12 mouse cellular contexts compared by ENCODE assay signal in the genomic region with DNA sequence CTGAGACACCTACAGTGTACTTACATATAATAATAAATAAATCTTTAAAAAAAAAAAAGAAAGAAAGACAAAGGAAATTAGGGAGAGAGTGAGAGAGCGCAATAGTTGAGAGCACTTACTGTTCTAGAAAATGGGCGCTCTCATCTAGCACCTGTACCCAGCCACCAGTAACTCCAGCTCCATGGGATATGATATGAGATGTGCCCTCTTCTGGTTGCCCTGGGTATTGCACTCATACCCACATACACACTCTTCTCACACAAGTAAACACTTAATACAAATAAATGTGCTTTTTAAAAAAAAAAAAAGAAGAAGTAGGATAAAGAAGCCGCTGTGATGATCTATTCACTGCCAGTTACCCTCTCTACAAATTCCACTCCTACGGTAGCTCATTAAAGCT. TPM values are rescaled to one million over a fixed set of nuclear protein-coding genes. Genes with fewer than 3 reads are reported as not detected.
DNase-seq lines count a peak whose midpoint lies in the region; ATAC-seq and TF ChIP-seq lines count a peak whose summit lies in the region.
"Had no signal": no experiment of that assay in that cellular context is flagged by ENCODE, and none has a peak within 500 bp of the region (broad histone marks: within the 10 kb centered on the region; RNA-seq: fewer than 3 reads in every experiment).

No protein-coding gene starts in this region.

- H3K4me2 ChIP-seq in heart, postnatal 0 days (ENCODE audit: low read depth, low read length) = no peak overlapping the region
- no peak overlapping the region for H3K4me2 ChIP-seq in heart, embryonic 11.5 days
- H3K4me2 ChIP-seq in midbrain, postnatal 0 days (ENCODE audit: low read depth, low read length, poor library complexity, severe bottlenecking) = no peak overlapping the region
- H3K4me2 ChIP-seq in midbrain, embryonic 11.5 days = no peak overlapping the region

- WGBS in heart, postnatal 0 days = 93% methylated on average over 4 of the region's 4 CpGs
- WGBS in heart, embryonic 11.5 days (ENCODE audit: insufficient replicate concordance) = 88% methylated on average over 4 of the region's 4 CpGs
- over 99% methylated on average over 4 of the region's 4 CpGs for WGBS in midbrain, postnatal 0 days
- 95% methylated on average over 4 of the region's 4 CpGs for WGBS in midbrain, embryonic 11.5 days
- 87% methylated on average over 4 of the region's 4 CpGs for WGBS in bone marrow, adult 2 months
- 92% methylated on average over 4 of the region's 4 CpGs for WGBS in limb, embryonic 10.5 days

- H3K4me3 ChIP-seq in heart, postnatal 0 days (ENCODE audit: low read depth, low read length) = no peak overlapping the region
- H3K4me3 ChIP-seq in heart, embryonic 11.5 days (ENCODE audit: low read depth, low read length) = no peak overlapping the region
- no peak overlapping the region for H3K4me3 ChIP-seq in midbrain, postnatal 0 days (ENCODE audit: low read depth, low read length)
- no peak overlapping the region for H3K4me3 ChIP-seq in midbrain, embryonic 11.5 days (ENCODE audit: low read depth, low read length)
- no peak overlapping the region for H3K4me3 ChIP-seq in bone marrow, adult 2 months (replicated peaks; ENCODE audit: control insufficient read depth, low read depth, low read length)
- H3K4me3 ChIP-seq in limb, embryonic 10.5 days = no peak overlapping the region
- H3K4me3 ChIP-seq: erythroblast, embryonic 14.5 days had no signal

- no peaks in the 10 kb centered on the region for H3K9me3 ChIP-seq in heart, postnatal 0 days (replicated peaks; ENCODE audit: control insufficient read depth, low read length)
- no peaks in the 10 kb centered on the region for H3K9me3 ChIP-seq in heart, embryonic 11.5 days (replicated peaks; ENCODE audit: control insufficient read depth, low read length)
- H3K9me3 ChIP-seq in midbrain, postnatal 0 days (ENCODE audit: low read length) = no peaks in the 10 kb centered on the region
- H3K9me3 ChIP-seq in midbrain, embryonic 11.5 days (ENCODE audit: control insufficient read depth, low read length) = no peaks in the 10 kb centered on the region
- no peaks in the 10 kb centered on the region for H3K9me3 ChIP-seq in limb, embryonic 10.5 days (replicated peaks)

- no peak overlapping the region for H3K27ac ChIP-seq in heart, postnatal 0 days (ENCODE audit: low read depth)
- H3K27ac ChIP-seq in heart, embryonic 11.5 days (ENCODE audit: low read depth, low read length) = no peak overlapping the region
- no peak overlapping the region for H3K27ac ChIP-seq in midbrain, postnatal 0 days (ENCODE audit: low read depth, low read length)
- no peak overlapping the region for H3K27ac ChIP-seq in midbrain, embryonic 11.5 days (ENCODE audit: low read depth, low read length)
- no peak overlapping the region for H3K27ac ChIP-seq in bone marrow, adult 2 months (ENCODE audit: control insufficient read depth, insufficient read depth, low read depth, low read length, poor library complexity)
- no peak overlapping the region for H3K27ac ChIP-seq in limb, embryonic 10.5 days

- TF ChIP-seq CTCF in heart, postnatal 0 days (IDR thresholded peaks at IDR 0.05; ENCODE audit: low read depth) = peak; percentile 14; the same call in 1 of the 2 replicates
- TF ChIP-seq CTCF in midbrain, postnatal 0 days (IDR thresholded peaks at IDR 0.05) = peak; percentile 36; the same call in 1 of the 2 replicates
- TF ChIP-seq CTCF in bone marrow, adult 2 months (IDR thresholded peaks at IDR 0.05; ENCODE audit: control insufficient read depth, insufficient read depth, low read length) = peak; percentile 18; the same call in 1 of the 2 replicates

- ATAC-seq in heart, postnatal 0 days (ENCODE audit: insufficient read depth, low read depth) = no peak
- ATAC-seq in heart, embryonic 11.5 days (replicated peaks; ENCODE audit: insufficient number of reproducible peaks, low FRiP score, low TSS enrichment) = no peak
- no peak for ATAC-seq in midbrain, postnatal 0 days (ENCODE audit: low FRiP score)
- ATAC-seq in midbrain, embryonic 11.5 days (ENCODE audit: low FRiP score) = no peak

- DNase-seq in heart, postnatal 0 days (ENCODE audit: low spot score) = no peak
- DNase-seq in midbrain, postnatal 0 days (ENCODE audit: low spot score) = no peak
- no peak for DNase-seq in midbrain, embryonic 11.5 days (ENCODE audit: low spot score, missing footprints)
- no peak for DNase-seq in limb, embryonic 10.5 days (ENCODE audit: low spot score)
- DNase-seq in layer of hippocampus, adult 9-10 months (ENCODE audit: low spot score) = no peak
- no peak for DNase-seq in layer of hippocampus, adult 18-20 months (ENCODE audit: low spot score in 2 of 2)
- DNase-seq: gastrocnemius, postnatal 10 days; heart, postnatal 10 days; lung, postnatal 10 days had no signal

- no peaks in the 10 kb centered on the region for H3K27me3 ChIP-seq in heart, postnatal 0 days (ENCODE audit: control insufficient read depth, insufficient read depth, low read length)
- no peaks in the 10 kb centered on the region for H3K27me3 ChIP-seq in heart, embryonic 11.5 days (ENCODE audit: control insufficient read depth, insufficient read depth, low read length)
- no peaks in the 10 kb centered on the region for H3K27me3 ChIP-seq in midbrain, postnatal 0 days (ENCODE audit: insufficient read depth, low read length)
- no peaks in the 10 kb centered on the region for H3K27me3 ChIP-seq in midbrain, embryonic 11.5 days (ENCODE audit: control insufficient read depth, insufficient read depth, low read length)
- H3K27me3 ChIP-seq in limb, embryonic 10.5 days (ENCODE audit: low read depth, poor library complexity, severe bottlenecking) = no peaks in the 10 kb centered on the region

- no peak overlapping the region for H3K9ac ChIP-seq in heart, postnatal 0 days (replicated peaks; ENCODE audit: low read depth, low read length)
- no peak overlapping the region for H3K9ac ChIP-seq in heart, embryonic 11.5 days (ENCODE audit: low read depth, low read length)
- no peak overlapping the region for H3K9ac ChIP-seq in midbrain, postnatal 0 days (replicated peaks; ENCODE audit: low read length, poor library complexity, severe bottlenecking)
- no peak overlapping the region for H3K9ac ChIP-seq in midbrain, embryonic 11.5 days (ENCODE audit: low read length)

- no peak for TF ChIP-seq EP300 in heart, postnatal 0 days (IDR thresholded peaks at IDR 0.05; ENCODE audit: low read depth)

- no peak for TF ChIP-seq POLR2A in bone marrow, adult 2 months (IDR thresholded peaks at IDR 0.05; ENCODE audit: borderline replicate concordance, control insufficient read depth, low read depth, low read length)

- no peaks in the 10 kb centered on the region for H3K36me3 ChIP-seq in heart, postnatal 0 days (replicated peaks; ENCODE audit: control insufficient read depth, insufficient read depth, low read length)
- no peaks in the 10 kb centered on the region for H3K36me3 ChIP-seq in heart, embryonic 11.5 days (ENCODE audit: control insufficient read depth, insufficient read depth, low read length)
- H3K36me3 ChIP-seq in midbrain, postnatal 0 days (ENCODE audit: insufficient read depth, low read length) = no peaks in the 10 kb centered on the region
- H3K36me3 ChIP-seq in midbrain, embryonic 11.5 days (ENCODE audit: control insufficient read depth, insufficient read depth, low read length) = no peaks in the 10 kb centered on the region
- H3K36me3 ChIP-seq in limb, embryonic 10.5 days = no peaks in the 10 kb centered on the region

- H3K4me1 ChIP-seq in heart, postnatal 0 days (ENCODE audit: control insufficient read depth, insufficient read depth) = no peaks in the 10 kb centered on the region
- H3K4me1 ChIP-seq in heart, embryonic 11.5 days (ENCODE audit: control insufficient read depth, insufficient read depth, low read length) = no peaks in the 10 kb centered on the region
- H3K4me1 ChIP-seq in midbrain, postnatal 0 days (ENCODE audit: insufficient read depth, low read length) = no peaks in the 10 kb centered on the region
- H3K4me1 ChIP-seq in midbrain, embryonic 11.5 days (ENCODE audit: control insufficient read depth, insufficient read depth, low read length) = no peaks in the 10 kb centered on the region
- no peaks in the 10 kb centered on the region for H3K4me1 ChIP-seq in bone marrow, adult 2 months (ENCODE audit: control insufficient read depth, insufficient read depth, low read length)
- no peaks in the 10 kb centered on the region for H3K4me1 ChIP-seq in limb, embryonic 10.5 days

RNA-seq across cellular contexts. Expression of gene Cstf2t, which starts 36.0 kb away (rescaled TPM):
- 37.8 and 38.8 TPM in 2 replicates for total RNA-seq in heart, postnatal 0 days (2014; rRNA removed; ENCODE audit: low replicate concordance)
- 31.2 and 34.8 TPM in 2 replicates for polyA plus RNA-seq in heart, postnatal 0 days (2015; fragmentation: Nextera tagmentation; extraction: Ambion mirVana)
- 26.6 and 33.6 TPM in 2 replicates for polyA plus RNA-seq in heart, embryonic 11.5 days (2014; fragmentation: Nextera tagmentation; extraction: Ambion mirVana)
- total RNA-seq in midbrain, postnatal 0 days (2014; rRNA removed) = 78.5 and 81.3 TPM in 2 replicates
- 54.4 and 59.2 TPM in 2 replicates for polyA plus RNA-seq in midbrain, postnatal 0 days (2015; fragmentation: Nextera tagmentation; extraction: Ambion mirVana)
- polyA plus RNA-seq in midbrain, embryonic 11.5 days (2014; fragmentation: Nextera tagmentation; extraction: Ambion mirVana) = 52.4 and 53.7 TPM in 2 replicates
- polyA plus RNA-seq in bone marrow, adult 2 months (2011; ENCODE audit: insufficient read depth, insufficient read length, low replicate concordance, missing spikeins) = 5.6 and 8.4 TPM in 2 replicates
- 50.7 and 59.7 TPM in 2 replicates for polyA plus RNA-seq in limb, embryonic 10.5 days (2016; fragmentation: Nextera tagmentation; extraction: Ambion mirVana)
- 10 to 100 TPM; 78.1 to 79.4 TPM for total RNA-seq in layer of hippocampus, adult 18-20 months (2021)
